Mouse (Mus musculus) C2C12 (cell line): ENCODE results near the gene Bpgm.

Experiments used
- CTCF ChIP-seq: IDR thresholded peaks from one replicate; pipeline ENCODE4 v1.5.1; 2011; ENCODE audit not compliant: control insufficient read depth, insufficient read depth, insufficient read length
- FOSL1 ChIP-seq: IDR thresholded peaks from one replicate; pipeline ENCODE4 v1.8.0; 2011; ENCODE audit warnings: mild to moderate bottlenecking, low read length; ENCODE audit not compliant: poor library complexity, insufficient read depth, severe bottlenecking
- MAX ChIP-seq: IDR thresholded peaks from one replicate; pipeline ENCODE4 v1.6.1; 2011; ENCODE audit warnings: mild to moderate bottlenecking, control low read depth
- MYOG ChIP-seq: IDR thresholded peaks from one replicate; pipeline ENCODE4 v1.6.1; 2011; ENCODE audit not compliant: control insufficient read depth, insufficient read length; ENCODE audit errors: extremely low read depth
- USF1 ChIP-seq: IDR thresholded peaks from one replicate; pipeline ENCODE4 v1.6.1; 2011; ENCODE audit warnings: low read depth, mild to moderate bottlenecking, control low read depth, moderate library complexity

- TF ChIP-seq CTCF (no peak), USF1 (no peak), FOSL1 (no peak), MAX (no peak), MYOG (no peak)
Measured at GRCm38 (mm10) chr6:34460651-34461050, 15.4 kb upstream of the Bpgm start.
